7 mouse cellular contexts compared by ENCODE assay signal in the genomic region with DNA sequence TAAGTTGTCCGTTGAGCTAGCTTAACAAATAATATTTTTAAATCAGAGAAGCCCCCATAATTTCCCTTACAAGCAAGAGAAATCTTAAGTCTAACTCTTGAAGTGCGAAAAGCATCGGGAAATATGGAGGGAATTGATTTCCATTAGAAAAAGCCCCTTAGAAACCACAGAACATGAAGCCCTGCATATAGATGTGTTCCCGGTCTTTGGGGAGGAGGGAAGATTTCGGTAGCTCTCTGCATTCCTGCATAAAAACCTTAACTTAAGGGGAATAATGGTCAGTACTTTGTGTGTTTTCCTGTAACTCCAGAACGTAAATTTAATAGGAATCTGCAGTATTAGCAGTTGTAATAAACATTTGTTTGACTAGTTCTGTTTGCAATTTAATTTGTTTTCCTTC.
DNase-seq lines count a peak whose midpoint lies in the region; ATAC-seq and TF ChIP-seq lines count a peak whose summit lies in the region.

No protein-coding gene starts in this region.

- H3K27me3 ChIP-seq in spleen, adult 2 months (ENCODE audit: control insufficient read depth, insufficient read depth, low read length) = no peaks in the 10 kb centered on the region
- no peaks in the 10 kb centered on the region for H3K27me3 ChIP-seq in forebrain, embryonic 11.5 days (ENCODE audit: control insufficient read depth, insufficient read depth, low read length)
- no peaks in the 10 kb centered on the region for H3K27me3 ChIP-seq in liver, embryonic 11.5 days (replicated peaks; ENCODE audit: control insufficient read depth, insufficient read depth, low read length)

- H3K9me3 ChIP-seq in forebrain, embryonic 11.5 days (ENCODE audit: control insufficient read depth, low read length) = no peaks in the 10 kb centered on the region
- no peaks in the 10 kb centered on the region for H3K9me3 ChIP-seq in liver, embryonic 11.5 days (ENCODE audit: control insufficient read depth, low read length)

- H3K4me3 ChIP-seq in spleen, adult 2 months (ENCODE audit: extremely low read depth, insufficient read depth, insufficient read length) = peak overlapping the region; percentile 46
- peak overlapping the region; percentile 31 for H3K4me3 ChIP-seq in forebrain, embryonic 11.5 days (ENCODE audit: low read depth, low read length)
- peak overlapping the region; percentile 54 for H3K4me3 ChIP-seq in liver, embryonic 11.5 days (ENCODE audit: low read depth, low read length)

- 2% methylated on average over 6 of the region's 6 CpGs for WGBS in spleen, adult 2 months
- WGBS in forebrain, embryonic 11.5 days = under 1% methylated on average over 6 of the region's 6 CpGs
- WGBS in liver, embryonic 11.5 days = 7% methylated on average over 6 of the region's 6 CpGs

- no peaks in the 10 kb centered on the region for H3K36me3 ChIP-seq in spleen, adult 2 months (ENCODE audit: control insufficient read depth, insufficient read depth, low read length)
- H3K36me3 ChIP-seq in forebrain, embryonic 11.5 days (ENCODE audit: control insufficient read depth, insufficient read depth, low read length) = no peaks in the 10 kb centered on the region
- H3K36me3 ChIP-seq in liver, embryonic 11.5 days (ENCODE audit: control insufficient read depth, insufficient read depth, low read length) = no peaks in the 10 kb centered on the region

- peak overlapping the region; percentile 57 for H3K4me2 ChIP-seq in forebrain, embryonic 11.5 days (ENCODE audit: low read depth, low read length, severe bottlenecking)
- peak overlapping the region; percentile 71 for H3K4me2 ChIP-seq in liver, embryonic 11.5 days

- ATAC-seq in forebrain, embryonic 11.5 days (replicated peaks; ENCODE audit: low FRiP score) = no peak
- ATAC-seq in liver, embryonic 11.5 days (replicated peaks; ENCODE audit: low FRiP score) = no peak
- ATAC-seq in monocyte, adult 5-6 weeks (replicated peaks; ENCODE audit: insufficient number of reproducible peaks, low FRiP score, low TSS enrichment, poor library complexity, severe bottlenecking) = no peak

- no peak for TF ChIP-seq CTCF in spleen, adult 2 months (IDR thresholded peaks at IDR 0.05; ENCODE audit: extremely low read depth, insufficient read depth, insufficient read length, insufficient replicate concordance)

- no peak for TF ChIP-seq POLR2A in spleen, adult 2 months (IDR thresholded peaks at IDR 0.05; ENCODE audit: low read depth, low read length)

- H3K9ac ChIP-seq in forebrain, embryonic 11.5 days (ENCODE audit: low read length) = peak overlapping the region; percentile 70
- no peak overlapping the region; the same call in none of the 2 replicates for H3K9ac ChIP-seq in liver, embryonic 11.5 days (ENCODE audit: low read depth, low read length)

- H3K27ac ChIP-seq in spleen, adult 2 months (ENCODE audit: insufficient read depth, low read length) = no peak overlapping the region
- H3K27ac ChIP-seq in forebrain, embryonic 11.5 days (ENCODE audit: low read depth, low read length) = peak overlapping the region; percentile 99
- H3K27ac ChIP-seq in liver, embryonic 11.5 days (ENCODE audit: low read depth, low read length) = peak overlapping the region; percentile 81

- DNase-seq in spleen, adult 2 months (ENCODE audit: low read depth in 1 of 2, low spot score in 2 of 2) = no peak
- DNase-seq in spleen, adult 12 weeks (ENCODE audit: low spot score) = no peak
- no peak for DNase-seq in forebrain, embryonic 11.5 days (ENCODE audit: low spot score)
- no peak for DNase-seq in liver, embryonic 11.5 days (ENCODE audit: low spot score)
- DNase-seq in ovary, postnatal 14 days (ENCODE audit: low spot score) = no peak
- DNase-seq in layer of hippocampus, postnatal 10 days (ENCODE audit: low spot score in 2 of 2) = no peak

- peaks cover 4% of the 10 kb centered on the region; the same call in 1 of the 2 replicates for H3K4me1 ChIP-seq in spleen, adult 2 months (ENCODE audit: control insufficient read depth, insufficient read depth, insufficient read length)
- peaks cover 3% of the 10 kb centered on the region; the same call in 1 of the 2 replicates for H3K4me1 ChIP-seq in forebrain, embryonic 11.5 days (replicated peaks; ENCODE audit: control insufficient read depth, insufficient read depth, low read length)
- H3K4me1 ChIP-seq in liver, embryonic 11.5 days (replicated peaks; ENCODE audit: control insufficient read depth, insufficient read depth, low read length) = peaks cover 4% of the 10 kb centered on the region; the same call in 1 of the 2 replicates
